Mouse (Mus musculus) granulocyte monocyte progenitor cell, adult 5-6 weeks (primary cell): ENCODE measurements at regions not wholly inside any gene's neighbourhood (a gene's known extent, or its start where the extent isn't known, plus 50 kb on each side); places are given as distances from the start of the nearest gene placed in this dataset.

Experiments
- ATAC-seq: replicated peaks from 2 replicates; pipeline ENCODE4 v1.8.0; 2016; ENCODE audit warnings: mild to moderate bottlenecking, moderate TSS enrichment, inconsistent platforms; ENCODE audit not compliant: poor library complexity, severe bottlenecking

GRCm38 (mm10) chr15:59852271-59853000 lies 164.0 kb downstream of the 4933412E24Rik start:
- no peak for ATAC-seq

DNA sequence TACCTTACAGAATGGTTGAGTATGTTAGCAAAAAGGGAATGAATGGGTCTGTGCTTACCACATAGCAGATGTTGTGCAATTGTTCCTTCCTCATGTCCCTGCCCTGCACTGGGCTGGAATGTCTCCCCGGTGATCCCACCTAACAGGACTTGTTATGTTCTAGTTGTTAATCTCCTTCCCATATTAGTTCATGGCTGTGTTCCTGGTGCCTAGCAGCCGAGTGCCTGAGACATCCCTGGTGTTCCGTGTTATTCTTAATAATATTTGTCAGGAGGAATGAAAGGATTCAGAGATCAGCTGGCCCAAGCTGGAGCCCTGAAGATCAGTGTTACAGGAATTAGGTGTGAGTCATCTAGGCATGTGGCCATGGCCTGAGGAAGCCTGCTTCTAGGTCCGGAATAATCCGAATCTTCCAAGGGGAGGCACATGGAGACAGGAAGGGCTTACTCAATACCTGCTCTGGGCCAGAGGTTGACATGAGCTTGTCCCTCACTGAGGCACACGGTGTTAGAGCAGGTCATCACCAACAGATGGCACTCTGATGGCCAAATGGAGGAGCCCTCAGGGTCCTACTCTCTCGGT lies 171.2 kb downstream of the 4933412E24Rik start:
- ATAC-seq, result peak; percentile 87

DNA sequence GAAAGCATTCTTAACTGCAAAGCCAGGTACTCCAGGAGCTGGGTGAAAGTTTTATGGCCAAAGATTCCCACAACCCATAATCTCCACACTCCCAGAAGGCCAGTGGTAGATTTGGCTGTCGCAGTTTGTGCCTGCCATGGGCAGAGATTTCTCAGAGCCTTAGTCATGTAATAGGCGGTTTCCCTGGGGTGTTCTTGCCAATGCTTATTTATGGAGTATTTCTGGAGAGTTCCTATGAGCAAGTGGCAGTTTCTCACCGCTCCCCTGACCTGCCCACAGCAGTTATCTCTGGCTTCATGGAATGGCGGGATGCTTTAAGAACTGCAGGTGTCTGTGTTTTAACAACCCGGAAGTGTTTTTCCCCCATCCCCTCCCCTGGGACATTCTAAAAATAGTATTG lies 179.8 kb downstream of the 4933412E24Rik start:
- ATAC-seq, result no peak

DNA sequence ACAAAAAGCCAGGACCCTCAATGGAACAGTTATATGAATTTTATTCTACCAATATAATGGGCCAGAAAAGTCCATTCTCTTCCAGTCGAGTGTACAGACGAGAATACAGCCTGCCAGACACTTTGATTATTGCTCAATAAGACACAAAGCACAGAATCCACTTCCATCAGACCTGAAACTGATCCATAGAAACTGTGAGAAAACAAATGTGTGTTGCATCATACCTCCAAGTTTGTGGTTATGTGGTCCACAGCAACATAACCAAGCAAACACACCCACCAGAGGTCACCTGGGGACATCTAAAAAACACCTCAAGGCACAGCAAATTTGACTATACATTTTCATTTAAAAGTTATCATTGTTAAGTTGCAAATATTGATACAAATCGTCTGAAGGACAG lies 183.2 kb downstream of the 4933412E24Rik start:
- ATAC-seq, result no peak

GRCm38 (mm10) chr15:59831481-59831880 lies 184.9 kb downstream of the 4933412E24Rik start:
- ATAC-seq, result peak; percentile 74

GRCm38 (mm10) chr15:59830553-59831462 lies 185.6 kb downstream of the 4933412E24Rik start:
- ATAC-seq, result peak; percentile 74

- peak; percentile 36 for ATAC-seq
Observed at GRCm38 (mm10) chr15:59828421-59828820, 188.0 kb downstream of the 4933412E24Rik start.

DNA sequence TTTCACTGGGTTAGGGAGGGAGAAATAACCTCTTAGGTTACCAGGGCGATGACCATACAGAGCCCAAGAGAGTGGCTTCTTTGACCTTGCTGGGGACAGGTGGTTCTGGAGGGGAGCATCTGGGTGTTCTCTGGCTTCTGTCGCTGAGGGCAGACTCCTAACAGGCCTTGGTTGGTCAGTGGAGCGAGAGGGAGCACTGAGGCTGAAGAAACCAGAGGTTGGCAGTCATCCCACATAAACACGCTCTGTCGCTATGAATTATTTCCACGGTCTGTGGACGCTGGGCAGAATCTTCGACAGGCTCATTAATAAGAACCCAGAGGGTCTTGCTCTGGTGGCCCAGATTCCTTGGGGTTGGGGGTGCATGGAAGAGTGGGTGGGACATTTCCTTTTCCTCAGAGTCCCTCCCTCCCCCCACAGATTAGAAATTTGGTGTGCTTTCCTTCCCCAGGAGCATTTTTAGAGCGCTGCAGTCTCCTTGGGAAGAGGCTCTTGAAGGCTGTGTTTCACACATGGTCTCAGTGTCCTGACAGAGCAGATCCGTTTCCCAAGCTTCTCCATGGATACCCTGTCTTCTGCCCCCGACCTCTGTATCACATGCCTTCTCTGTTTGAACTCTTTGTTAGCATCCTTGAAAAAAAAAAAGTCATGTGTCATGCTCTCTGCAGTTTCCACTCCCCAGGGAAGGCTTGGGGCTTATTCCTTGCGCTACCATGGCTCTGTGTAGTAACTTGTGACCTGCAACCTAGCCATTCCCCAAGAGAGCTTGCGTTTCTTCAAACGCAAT lies 190.1 kb downstream of the 4933412E24Rik start:
- no peak for ATAC-seq

GRCm38 (mm10) chr15:59823921-59824320 lies 192.5 kb downstream of the 4933412E24Rik start:
- ATAC-seq, result no peak

GRCm38 (mm10) chr15:59822995-59823681 lies 193.3 kb downstream of the 4933412E24Rik start:
- ATAC-seq, result peak; percentile 56

GRCm38 (mm10) chr15:59820317-59820716 lies 196.1 kb downstream of the 4933412E24Rik start:
- 0 out of 2 replicates have a peak, but pooled peaks have one; percentile 36 for ATAC-seq

DNA sequence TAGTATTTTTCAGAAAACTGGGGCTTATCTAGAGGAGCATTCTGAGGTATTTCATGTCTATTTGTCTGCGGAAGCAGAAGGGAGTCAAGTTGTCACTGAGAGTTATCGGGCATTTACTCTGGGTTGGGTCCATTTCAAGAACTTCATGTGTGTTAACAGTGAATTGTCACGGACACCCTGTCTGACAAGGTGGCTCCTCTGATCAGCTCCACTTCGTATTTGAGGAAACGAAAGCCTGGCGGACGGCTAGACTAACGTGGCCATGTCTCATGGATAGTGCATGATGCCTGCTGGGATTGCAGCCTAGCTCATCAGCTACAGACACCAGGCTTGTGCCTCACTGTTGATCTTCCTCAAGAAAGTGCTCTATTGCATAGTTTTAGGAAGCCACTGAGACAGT lies 200.4 kb downstream of the 4933412E24Rik start:
- ATAC-seq, result no peak

- ATAC-seq, result peak; percentile 35
Observed at GRCm38 (mm10) chr15:59811566-59811965, 204.8 kb downstream of the 4933412E24Rik start.

- ATAC-seq, result peak; percentile 56
Observed at GRCm38 (mm10) chr15:59809361-59809760, 207.1 kb downstream of the 4933412E24Rik start.

GRCm38 (mm10) chr15:59807723-59808122 lies 208.7 kb downstream of the 4933412E24Rik start:
- ATAC-seq, result peak; percentile 88

- no peak for ATAC-seq
Observed at GRCm38 (mm10) chr15:59805771-59806170, 210.6 kb downstream of the 4933412E24Rik start.

- ATAC-seq, result no peak
Observed at GRCm38 (mm10) chr15:59804821-59805220, 211.6 kb downstream of the 4933412E24Rik start.

DNA sequence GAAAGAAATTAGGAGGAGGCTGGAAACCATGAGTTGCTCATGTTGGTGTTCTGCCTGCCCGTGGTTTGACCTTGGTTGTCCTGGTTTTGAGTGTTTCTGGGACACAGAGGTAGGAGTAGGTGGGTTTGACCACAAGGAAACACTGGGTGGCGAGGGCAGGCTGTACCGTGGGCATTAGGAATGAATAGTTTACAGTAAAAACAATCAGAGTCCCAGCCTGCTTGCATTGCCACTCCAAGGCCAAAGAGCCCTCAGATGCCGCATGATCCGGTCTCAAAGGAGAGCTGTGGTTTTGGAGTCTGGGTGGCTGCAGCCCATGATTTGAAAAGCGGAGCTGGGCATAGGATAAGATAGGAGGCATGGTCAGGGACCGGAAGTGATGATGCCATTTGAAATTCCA lies 212.0 kb downstream of the 4933412E24Rik start:
- ATAC-seq, result no peak

GRCm38 (mm10) chr15:59802276-59802675 lies 214.1 kb downstream of the 4933412E24Rik start:
- ATAC-seq, result peak; percentile 33
